Mouse (Mus musculus) embryonic facial prominence, embryonic 12.5 days (tissue): Measurements from ENCODE around the gene Ppfia2. TPM values are rescaled to one million over a fixed set of nuclear protein-coding genes. Genes with fewer than 3 reads are reported as not detected.

Experiments
- ATAC-seq: fragments of 200-750 bp; cut with Nextera tagmentation; 2 replicates; pipeline ENCODE4 v1.8.0; 2017; ENCODE audit not compliant: insufficient number of reproducible peaks, insufficient read depth, low FRiP score, low TSS enrichment
- H3K27ac ChIP-seq: fragments of 300-500 bp; sonication (generic); 2 replicates; pipeline ENCODE4 v1.5.1; 2016; ENCODE audit warnings: mild to moderate bottlenecking
- H3K27me3 ChIP-seq: fragments of 300-500 bp; sonication (generic); 2 replicates; pipeline ENCODE4 v1.6.1; 2016; ENCODE audit warnings: mild to moderate bottlenecking, moderate library complexity
- H3K36me3 ChIP-seq: fragments of 300-500 bp; sonication (generic); 2 replicates; pipeline ENCODE4 v1.6.1; 2016; ENCODE audit warnings: mild to moderate bottlenecking
- H3K4me1 ChIP-seq: fragments of 300-500 bp; sonication (generic); 2 replicates; pipeline ENCODE4 v1.6.1; 2016
- H3K4me2 ChIP-seq: fragments of 300-500 bp; sonication (generic); replicated peaks from 2 replicates; pipeline ENCODE4 v1.6.1; 2016; ENCODE audit warnings: mild to moderate bottlenecking, moderate library complexity
- H3K4me3 ChIP-seq: fragments of 300-500 bp; sonication (generic); 2 replicates; pipeline ENCODE4 v1.5.1; 2016; ENCODE audit warnings: mild to moderate bottlenecking
- H3K9ac ChIP-seq: fragments of 300-500 bp; sonication (generic); 2 replicates; pipeline ENCODE4 v1.6.1; 2016; ENCODE audit warnings: mild to moderate bottlenecking, moderate library complexity
- H3K9me3 ChIP-seq: fragments of 300-500 bp; sonication (generic); 2 replicates; pipeline ENCODE4 v1.6.1; 2016; ENCODE audit warnings: mild to moderate bottlenecking, moderate library complexity
- WGBS: fragments of 180-500 bp; shearing (Covaris S2); methylation state at CpG from one replicate; pipeline ENCODE4 v1.1.7; 2016; 5-methylcytosine and 5-hydroxymethylcytosine counted together
- polyA plus RNA-seq: library from polyadenylated mRNA; unstranded; fragments of >200 nt; fragmentation: Nextera tagmentation; extraction: Ambion mirVana; gene quantifications from 2 replicates; pipeline ENCODE4 v1.2.1, GENCODE M21; 2016

The Ppfia2 gene
- polyA plus RNA-seq, 1 experiment from 2014 or later, result 2.7 TPM

GRCm38 (mm10) chr10:106824215-106824614 lies 354.1 kb downstream of the Ppfia2 start:
- Histone ChIP-seq H3K27ac (no peak overlapping the region), H3K4me3 (no peak overlapping the region), H3K4me2 (no peak overlapping the region), H3K9me3 (no peaks in the 10 kb centered on the region), H3K9ac (no peak overlapping the region), H3K27me3 (no peaks in the 10 kb centered on the region), H3K4me1 (no peaks in the 10 kb centered on the region), H3K36me3 (no peaks in the 10 kb centered on the region)
- 94% methylated on average over 1 of the region's 1 CpGs for WGBS
- ATAC-seq, result no peak

- ATAC-seq, result no peak
- Histone ChIP-seq H3K4me3 (no peak overlapping the region), H3K9ac (no peak overlapping the region), H3K36me3 (no peaks in the 10 kb centered on the region), H3K27ac (no peak overlapping the region), H3K4me1 (no peaks in the 10 kb centered on the region), H3K4me2 (no peak overlapping the region), H3K9me3 (no peaks in the 10 kb centered on the region), H3K27me3 (no peaks in the 10 kb centered on the region)
- WGBS, result 90% methylated on average over 1 of the region's 1 CpGs
Measured at GRCm38 (mm10) chr10:106838476-106838875, 368.3 kb downstream of the Ppfia2 start.

- 84% methylated on average over 6 of the region's 6 CpGs for WGBS
- ATAC-seq, result no peak
- H3K4me3 ChIP-seq, result no peak overlapping the region
- H3K9me3 ChIP-seq, result no peaks in the 10 kb centered on the region
- no peaks in the 10 kb centered on the region for H3K27me3 ChIP-seq
- H3K36me3 ChIP-seq, result no peaks in the 10 kb centered on the region
- H3K27ac ChIP-seq, result no peak overlapping the region
- H3K4me1 ChIP-seq, result no peaks in the 10 kb centered on the region
- no peak overlapping the region for H3K9ac ChIP-seq
- H3K4me2 ChIP-seq, result no peak overlapping the region
Measured at GRCm38 (mm10) chr10:106858106-106858505, 388.0 kb downstream of the Ppfia2 start.

GRCm38 (mm10) chr10:106870233-106870632 lies 400.1 kb downstream of the Ppfia2 start:
- Histone ChIP-seq H3K9ac (no peak overlapping the region), H3K36me3 (no peaks in the 10 kb centered on the region), H3K4me3 (no peak overlapping the region), H3K27me3 (no peaks in the 10 kb centered on the region), H3K4me2 (no peak overlapping the region), H3K27ac (no peak overlapping the region), H3K9me3 (no peaks in the 10 kb centered on the region), H3K4me1 (no peaks in the 10 kb centered on the region)
- 81% methylated on average over 4 of the region's 4 CpGs for WGBS
- ATAC-seq, result no peak

GRCm38 (mm10) chr10:106871847-106872246 lies 401.7 kb downstream of the Ppfia2 start:
- H3K4me2 ChIP-seq, result no peak overlapping the region
- H3K9ac ChIP-seq, result no peak overlapping the region
- H3K27ac ChIP-seq, result no peak overlapping the region
- H3K27me3 ChIP-seq, result no peaks in the 10 kb centered on the region
- no peak for ATAC-seq
- H3K9me3 ChIP-seq, result no peaks in the 10 kb centered on the region
- H3K4me3 ChIP-seq, result no peak overlapping the region
- WGBS, result 79% methylated on average over 3 of the region's 3 CpGs
- H3K36me3 ChIP-seq, result no peaks in the 10 kb centered on the region
- H3K4me1 ChIP-seq, result no peaks in the 10 kb centered on the region

- Histone ChIP-seq H3K27ac (no peak overlapping the region), H3K4me1 (no peaks in the 10 kb centered on the region), H3K4me2 (no peak overlapping the region), H3K27me3 (no peaks in the 10 kb centered on the region), H3K9me3 (no peaks in the 10 kb centered on the region), H3K4me3 (no peak overlapping the region), H3K9ac (no peak overlapping the region), H3K36me3 (no peaks in the 10 kb centered on the region)
- no peak for ATAC-seq
- WGBS, result 35% methylated on average over 1 of the region's 1 CpGs
Measured at GRCm38 (mm10) chr10:106872714-106873113, 402.6 kb downstream of the Ppfia2 start.

GRCm38 (mm10) chr10:106881330-106881729 lies 411.2 kb downstream of the Ppfia2 start:
- Histone ChIP-seq H3K9ac (no peak overlapping the region), H3K27me3 (no peaks in the 10 kb centered on the region), H3K4me2 (no peak overlapping the region), H3K36me3 (no peaks in the 10 kb centered on the region), H3K4me3 (no peak overlapping the region), H3K9me3 (no peaks in the 10 kb centered on the region), H3K4me1 (no peaks in the 10 kb centered on the region), H3K27ac (no peak overlapping the region)
- ATAC-seq, result no peak
- 61% methylated on average over 3 of the region's 3 CpGs for WGBS

- Histone ChIP-seq H3K4me2 (no peak overlapping the region), H3K27me3 (no peaks in the 10 kb centered on the region), H3K9ac (no peak overlapping the region), H3K36me3 (no peaks in the 10 kb centered on the region), H3K4me1 (no peaks in the 10 kb centered on the region), H3K4me3 (no peak overlapping the region), H3K27ac (no peak overlapping the region), H3K9me3 (no peaks in the 10 kb centered on the region)
- 51% methylated on average over 13 of the region's 13 CpGs for WGBS
- no peak for ATAC-seq
Measured at GRCm38 (mm10) chr10:106896351-106896750, 426.2 kb downstream of the Ppfia2 start.

- Histone ChIP-seq H3K4me2 (no peak overlapping the region), H3K4me3 (no peak overlapping the region), H3K27me3 (no peaks in the 10 kb centered on the region), H3K36me3 (no peaks in the 10 kb centered on the region), H3K27ac (no peak overlapping the region), H3K9ac (no peak overlapping the region), H3K4me1 (no peaks in the 10 kb centered on the region), H3K9me3 (no peaks in the 10 kb centered on the region)
- 71% methylated on average over 3 of the region's 3 CpGs for WGBS
- ATAC-seq, result no peak
Measured at GRCm38 (mm10) chr10:106910108-106910507, 440.0 kb downstream of the Ppfia2 start.

GRCm38 (mm10) chr10:106913032-106913431 lies 442.9 kb downstream of the Ppfia2 start:
- H3K4me1 ChIP-seq, result no peaks in the 10 kb centered on the region
- H3K9me3 ChIP-seq, result no peaks in the 10 kb centered on the region
- H3K4me3 ChIP-seq, result no peak overlapping the region
- no peak for ATAC-seq
- no peak overlapping the region for H3K4me2 ChIP-seq
- H3K9ac ChIP-seq, result no peak overlapping the region
- no peak overlapping the region for H3K27ac ChIP-seq
- H3K36me3 ChIP-seq, result no peaks in the 10 kb centered on the region
- WGBS, result 37% methylated on average over 2 of the region's 2 CpGs
- no peaks in the 10 kb centered on the region for H3K27me3 ChIP-seq

GRCm38 (mm10) chr10:106914275-106914674 lies 444.1 kb downstream of the Ppfia2 start:
- no peaks in the 10 kb centered on the region for H3K4me1 ChIP-seq
- no peak overlapping the region for H3K27ac ChIP-seq
- no peak for ATAC-seq
- H3K4me2 ChIP-seq, result no peak overlapping the region
- no peaks in the 10 kb centered on the region for H3K36me3 ChIP-seq
- H3K9ac ChIP-seq, result no peak overlapping the region
- H3K9me3 ChIP-seq, result no peaks in the 10 kb centered on the region
- no peak overlapping the region for H3K4me3 ChIP-seq
- H3K27me3 ChIP-seq, result no peaks in the 10 kb centered on the region

- H3K27ac ChIP-seq, result no peak overlapping the region
- no peak overlapping the region for H3K4me2 ChIP-seq
- H3K9me3 ChIP-seq, result no peaks in the 10 kb centered on the region
- H3K36me3 ChIP-seq, result no peaks in the 10 kb centered on the region
- H3K27me3 ChIP-seq, result no peaks in the 10 kb centered on the region
- H3K4me1 ChIP-seq, result no peaks in the 10 kb centered on the region
- ATAC-seq, result no peak
- no peak overlapping the region for H3K9ac ChIP-seq
- H3K4me3 ChIP-seq, result no peak overlapping the region
Measured at GRCm38 (mm10) chr10:106914822-106915221, 444.7 kb downstream of the Ppfia2 start.

GRCm38 (mm10) chr10:106924334-106924733 lies 454.2 kb downstream of the Ppfia2 start:
- no peak for ATAC-seq
- Histone ChIP-seq H3K4me1 (no peaks in the 10 kb centered on the region), H3K27ac (no peak overlapping the region), H3K27me3 (no peaks in the 10 kb centered on the region), H3K9ac (no peak overlapping the region), H3K9me3 (no peaks in the 10 kb centered on the region), H3K36me3 (no peaks in the 10 kb centered on the region), H3K4me2 (no peak overlapping the region), H3K4me3 (no peak overlapping the region)
- WGBS, result 85% methylated on average over 5 of the region's 5 CpGs
